Mouse (Mus musculus): ENCODE results near the gene Hnf1a.

- TF ChIP-seq POLR2A (IDR thresholded peaks at IDR 0.05; ENCODE audit: borderline replicate concordance, control insufficient read depth, low read depth, low read length): peak; percentile 92
- no peak for TF ChIP-seq CTCF (IDR thresholded peaks at IDR 0.05; ENCODE audit: control insufficient read depth, insufficient read depth, low read length)
Observed at GRCm38 (mm10) chr5:114942074-114942765, 28.7 kb downstream of the Hnf1a start, which contains the start of gene 2210016L21Rik.
